Mouse (Mus musculus) brain, embryonic 14.5 days (tissue): ENCODE data around the gene Hoxb3. TPM values are rescaled to one million over a fixed set of nuclear protein-coding genes. Genes with fewer than 3 reads are reported as not detected.

Source experiments
- DNase-seq: peaks from one replicate; pipeline ENCODE4 v3.0.0-alpha.2; 2011; ENCODE audit warnings: low read depth
- CTCF ChIP-seq: fragments of 200-500 bp; IDR thresholded peaks from 2 replicates; pipeline ENCODE4 v1.5.1; 2012; ENCODE audit warnings: inconsistent platforms, mild to moderate bottlenecking, moderate library complexity, borderline replicate concordance; ENCODE audit not compliant: insufficient read depth, insufficient read length; ENCODE audit errors: extremely low read depth
- POLR2A ChIP-seq: fragments of 200-500 bp; IDR thresholded peaks from 2 replicates; pipeline ENCODE4 v1.6.1; 2012; ENCODE audit warnings: mild to moderate bottlenecking, inconsistent platforms, borderline replicate concordance; ENCODE audit not compliant: poor library complexity, insufficient read depth, insufficient read length, severe bottlenecking; ENCODE audit errors: extremely low read depth
- polyA plus RNA-seq: library from polyadenylated mRNA; depleted of rRNA; stranded (reverse); fragments of >200 nt; gene quantifications from 2 replicates; pipeline ENCODE4 v1.2.3, GENCODE M21; 2012; rRNA removed

The Hoxb3 gene
- polyA plus RNA-seq, 1 experiment, result 41.7 TPM

DNA sequence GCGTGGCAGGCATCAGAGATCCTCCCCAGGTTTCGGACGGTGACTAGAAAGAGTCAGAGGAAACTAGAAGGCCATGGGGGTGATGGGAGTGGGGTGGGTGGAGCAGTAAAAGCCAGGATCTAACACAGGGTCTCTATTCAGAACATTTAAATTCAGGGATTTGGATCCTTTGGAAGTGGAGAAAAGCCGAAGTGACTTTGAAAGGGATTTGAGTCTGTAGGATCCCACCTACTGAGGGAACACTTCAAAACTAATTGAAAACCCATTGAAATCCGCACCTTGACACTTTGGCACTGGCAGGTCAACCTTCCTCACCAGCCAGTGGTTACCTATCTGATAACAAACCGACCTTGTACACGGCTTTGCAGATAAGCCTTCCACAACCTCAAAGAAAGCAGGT, 51.7 kb downstream of the Hoxb3 start:
- TF ChIP-seq POLR2A (no peak), CTCF (no peak)
- DNase-seq, result no peak

DNA sequence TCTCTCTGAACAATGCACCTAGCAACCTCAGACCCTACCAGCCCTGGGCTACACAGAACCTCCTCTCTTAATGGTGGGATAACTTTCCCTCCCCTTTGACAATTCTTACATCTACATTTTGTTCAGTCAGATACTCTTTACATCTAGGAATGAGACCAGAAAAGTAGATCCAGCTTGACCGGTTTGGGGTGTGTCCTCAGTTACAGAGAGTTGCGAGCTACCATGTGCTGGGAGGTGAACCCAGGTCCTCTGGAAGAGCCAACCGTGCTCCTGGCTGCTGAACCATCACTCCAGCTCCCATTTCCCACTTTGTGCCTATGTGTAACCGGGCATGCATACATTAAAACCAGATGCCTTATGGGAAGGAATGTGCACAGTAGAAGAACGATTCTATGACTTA, 60.3 kb downstream of the Hoxb3 start:
- TF ChIP-seq CTCF, result no peak
- no peak for TF ChIP-seq POLR2A
- DNase-seq, result no peak

DNA sequence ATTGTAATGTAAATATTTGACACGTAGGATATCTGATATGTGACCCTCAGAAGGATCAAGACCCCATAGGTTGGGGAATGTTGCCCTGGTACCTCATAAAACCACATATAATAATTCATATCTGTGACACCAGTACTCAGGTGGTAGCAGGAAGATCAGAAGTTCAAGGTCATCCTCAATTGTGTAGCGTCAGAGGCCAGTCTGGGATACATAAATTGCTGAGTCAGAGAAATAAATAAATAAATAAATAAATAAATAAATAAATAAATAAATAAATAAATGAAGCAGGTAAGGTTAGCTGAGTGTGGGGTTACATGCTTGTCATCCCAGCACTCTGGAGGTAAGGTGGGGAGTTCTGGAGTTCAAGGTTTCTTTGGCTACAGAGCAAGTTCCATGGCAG, 64.5 kb downstream of the Hoxb3 start:
- TF ChIP-seq POLR2A (no peak), CTCF (no peak)
- no peak for DNase-seq

DNA sequence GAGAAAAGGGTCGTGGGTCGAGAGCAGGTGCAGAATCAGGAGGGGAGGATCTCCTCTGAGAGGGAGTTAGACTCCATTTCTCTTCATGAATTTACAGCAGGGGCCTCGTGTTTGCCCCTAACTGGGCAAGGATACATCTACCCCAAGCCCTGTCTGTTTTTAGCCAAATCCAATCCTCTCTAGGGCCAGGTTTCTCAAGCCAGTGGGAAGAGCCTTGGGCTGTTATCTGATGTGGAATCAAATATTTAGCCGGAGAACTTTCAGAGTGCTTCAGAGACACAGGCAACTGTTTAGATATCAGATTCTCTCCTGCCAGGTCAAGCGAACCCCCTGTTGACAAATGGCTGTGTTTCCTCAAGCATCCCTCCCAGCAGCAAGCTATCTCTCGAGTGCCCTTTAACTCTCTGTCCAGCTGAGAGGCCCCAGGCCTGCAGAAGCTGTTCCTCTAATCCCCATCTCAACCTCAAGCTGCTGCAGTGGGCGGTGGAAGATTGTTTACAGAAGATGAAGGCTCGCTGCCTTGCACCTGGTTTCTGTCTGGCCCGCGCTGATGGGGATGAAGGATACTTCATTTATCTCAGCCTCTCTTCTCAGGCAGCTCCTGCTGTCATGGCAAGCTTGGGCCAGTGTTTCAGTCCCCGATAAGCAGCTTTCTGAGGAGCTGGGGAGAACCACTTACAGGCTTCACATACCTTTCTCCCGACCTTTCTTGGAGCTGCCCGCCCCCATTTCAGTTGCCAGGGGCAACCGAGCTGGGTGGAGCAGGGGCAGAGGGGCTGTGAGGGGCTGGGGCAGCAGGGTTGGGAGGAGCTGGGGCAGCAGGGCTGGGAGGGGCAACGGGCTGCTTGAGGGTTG, 73.9 kb downstream of the Hoxb3 start:
- no peak for DNase-seq
- TF ChIP-seq CTCF, result no peak
- TF ChIP-seq POLR2A, result no peak

Other genes with a start within 250 kb of the Hoxb3 start
- gene Atp5g1, start 247.7 kb upstream of the Hoxb3 start, polyA plus RNA-seq, result 312 and 344 TPM in 2 replicates
- gene Calcoco2, start 211.4 kb upstream of the Hoxb3 start, polyA plus RNA-seq, result not detected in 2 replicates
- 0.71 and 0.86 TPM in 2 replicates for gene Ttll6, start 189.5 kb upstream of the Hoxb3 start, polyA plus RNA-seq
- gene Hoxb13, start 129.0 kb upstream of the Hoxb3 start, polyA plus RNA-seq, result not detected in 2 replicates
- 0.04 and 0.06 TPM in 2 replicates for gene Hoxb9, start 51.9 kb upstream of the Hoxb3 start, polyA plus RNA-seq
- 0.38 and 19.0 TPM in 2 replicates for gene Hoxb8, start 41.4 kb upstream of the Hoxb3 start, polyA plus RNA-seq
- gene Hoxb7, start 36.7 kb upstream of the Hoxb3 start, polyA plus RNA-seq, result 0.11 and 2.4 TPM in 2 replicates
- 0.68 and 14.3 TPM in 2 replicates for gene Hoxb6, start 30.9 kb upstream of the Hoxb3 start, polyA plus RNA-seq
- 3.3 and 43.9 TPM in 2 replicates for gene Hoxb5, start 20.0 kb upstream of the Hoxb3 start, polyA plus RNA-seq
- 0.72 and 6.6 TPM in 2 replicates for gene Hoxb4, start 5.1 kb upstream of the Hoxb3 start, polyA plus RNA-seq
- gene Hoxb2, start 27.2 kb downstream of the Hoxb3 start, polyA plus RNA-seq, result 3.6 and 18.5 TPM in 2 replicates
- 0.04 TPM in 1 of 2 replicates, not detected in the other for gene Hoxb1, start 42.4 kb downstream of the Hoxb3 start, polyA plus RNA-seq
- 1.9 and 2.3 TPM in 2 replicates for gene Skap1, start 141.3 kb downstream of the Hoxb3 start, polyA plus RNA-seq